Mouse (Mus musculus) liver, embryonic 18 days (tissue): ENCODE results near the gene Prim2. TPM values are rescaled to one million over a fixed set of nuclear protein-coding genes. Genes with fewer than 3 reads are reported as not detected.

Experiments
- polyA plus RNA-seq: library from polyadenylated mRNA; depleted of rRNA; stranded (reverse); fragments of >200 nt; gene quantifications from 2 replicates; pipeline ENCODE4 v1.2.3, GENCODE M21; 2012; rRNA removed

Prim2 gene
- polyA plus RNA-seq: 14.3 and 15.8 TPM in 2 replicates

GRCm38 (mm10) chr1:33669708-33670141 lies at the start of gene Prim2:
Prim2 (minus strand) TSS chr1:33669795.

Other genes with a start within 250 kb of the Prim2 start
- 1.8 and 2.7 TPM in 2 replicates for gene Rab23, start 50.1 kb upstream of the Prim2 start, polyA plus RNA-seq
- gene Bag2, start 88.0 kb upstream of the Prim2 start, polyA plus RNA-seq: 17.0 TPM in 2 replicates
- 4.1 and 4.8 TPM in 2 replicates for gene Zfp451, start 144.8 kb upstream of the Prim2 start, polyA plus RNA-seq
- gene Bend6, start 238.0 kb upstream of the Prim2 start, polyA plus RNA-seq: 0.17 and 0.20 TPM in 2 replicates
- 11.3 and 15.3 TPM in 2 replicates for gene Dst, start 238.4 kb upstream of the Prim2 start, polyA plus RNA-seq